Mouse (Mus musculus): ENCODE data around the gene Tm4sf5.
"Not testable (repeated sequence)": the region's sequence is repeated elsewhere in the genome, so short reads cannot be mapped to it uniquely, and the experiment has no call there.

DNA sequence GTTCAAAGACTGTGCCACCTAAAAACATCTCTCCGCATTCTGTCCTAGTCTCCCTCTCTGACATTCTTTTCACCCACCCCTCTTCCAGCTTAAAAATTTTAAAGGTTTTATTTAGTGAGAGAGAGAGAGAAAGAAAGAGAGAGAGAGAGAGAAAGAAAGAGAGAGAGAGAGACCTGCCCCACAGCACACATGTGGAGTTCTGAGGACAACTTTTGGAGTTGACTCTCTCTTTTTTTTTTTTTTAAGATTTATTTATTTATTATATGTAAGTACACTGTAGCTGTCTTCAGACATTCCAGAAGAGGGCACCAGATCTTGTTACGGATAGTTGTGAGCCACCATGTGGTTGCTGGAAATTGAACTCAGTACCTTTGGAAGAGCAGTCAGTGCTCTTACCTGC, 26.0 kb downstream of the Tm4sf5 start:
- TF ChIP-seq CTCF, EP300 (IDR thresholded peaks at IDR 0.05; ENCODE audit: low read depth): not testable (repeated sequence)
